Mouse (Mus musculus) spleen, adult 2 months (tissue): ENCODE measurements at regions not wholly inside any gene's neighbourhood (a gene's known extent, or its start where the extent isn't known, plus 50 kb on each side); places are given as distances from the start of the nearest gene placed in this dataset.

ENCODE experiments used
- CTCF ChIP-seq: fragments of 200-500 bp; IDR thresholded peaks from 2 replicates; pipeline ENCODE4 v1.5.1; 2011; ENCODE audit warnings: mild to moderate bottlenecking, inconsistent platforms; ENCODE audit not compliant: insufficient read depth, insufficient read length, insufficient replicate concordance; ENCODE audit errors: extremely low read depth
- POLR2A ChIP-seq: fragments of 200-500 bp; IDR thresholded peaks from 2 replicates; pipeline ENCODE4 v1.6.1; 2011; ENCODE audit warnings: low read depth, low read length, inconsistent platforms

DNA sequence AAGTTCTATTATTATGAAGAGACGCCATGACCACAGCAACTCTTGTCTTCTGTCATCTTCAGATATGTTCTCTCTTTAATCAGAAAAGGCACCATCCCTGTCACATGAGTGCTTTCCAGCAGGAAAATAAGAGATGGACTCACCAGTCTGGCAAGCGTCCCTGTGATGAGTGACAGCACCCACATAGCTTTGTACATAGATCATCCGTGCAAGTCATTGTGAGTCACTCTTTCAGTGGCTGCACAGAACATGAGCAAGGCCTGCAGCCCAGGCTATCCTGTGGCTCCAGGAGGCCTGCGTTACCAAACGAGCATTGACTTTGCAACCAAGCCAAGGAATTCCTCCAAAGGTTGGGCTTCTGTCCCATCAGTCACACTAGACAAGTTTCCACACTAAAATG is 265.3 kb downstream of the Qk start:
- no peak for TF ChIP-seq POLR2A
- no peak for TF ChIP-seq CTCF
